Mouse (Mus musculus) mesoderm, embryonic 11.5 days (tissue): Measurements from ENCODE around the gene Fam234a.
A peak's percentile ranks its signal among the peaks of the same experiment; 100 is the strongest.
"Not testable (repeated sequence)": the region's sequence is repeated elsewhere in the genome, so short reads cannot be mapped to it uniquely, and the experiment has no call there.

Experiments used
- DNase-seq: peaks from one replicate; pipeline ENCODE4 v3.0.0-alpha.2; 2012; ENCODE audit warnings: low read depth, low spot score

The Fam234a gene

GRCm38 (mm10) chr17:26244101-26244841 lies at the start of gene Fam234a:
Gene Fam234a, minus strand, starts transcription at chr17:26244242.
- DNase-seq: peak; percentile 97

GRCm38 (mm10) chr17:26289475-26289874 lies 45.4 kb upstream of the Fam234a start:
- DNase-seq: no peak

- DNase-seq: no peak
Measured at GRCm38 (mm10) chr17:26286199-26286955, 42.3 kb upstream of the Fam234a start.

GRCm38 (mm10) chr17:26276711-26277110 lies 32.7 kb upstream of the Fam234a start:
- DNase-seq: peak; percentile 41

- DNase-seq: no peak
Measured at GRCm38 (mm10) chr17:26275933-26276332, 31.9 kb upstream of the Fam234a start.

GRCm38 (mm10) chr17:26272586-26272985 lies 28.5 kb upstream of the Fam234a start:
- no peak for DNase-seq

- DNase-seq: not testable (repeated sequence)
Measured at GRCm38 (mm10) chr17:26269577-26269976, 25.5 kb upstream of the Fam234a start.

GRCm38 (mm10) chr17:26268851-26269250 lies 24.8 kb upstream of the Fam234a start:
- DNase-seq: no peak

GRCm38 (mm10) chr17:26262384-26262783 lies 18.3 kb upstream of the Fam234a start:
- no peak for DNase-seq

GRCm38 (mm10) chr17:26261826-26262225 lies 17.8 kb upstream of the Fam234a start:
- no peak for DNase-seq

- no peak for DNase-seq
Measured at GRCm38 (mm10) chr17:26255313-26255712, 11.3 kb upstream of the Fam234a start.

GRCm38 (mm10) chr17:26253399-26253798 lies 9.4 kb upstream of the Fam234a start:
- DNase-seq: no peak

GRCm38 (mm10) chr17:26252539-26253251 lies 8.7 kb upstream of the Fam234a start, which contains the start of gene Luc7l:
Gene Luc7l, plus strand, starts transcription at chr17:26252896.
- peak; percentile 93 for DNase-seq

- no peak for DNase-seq
Measured at GRCm38 (mm10) chr17:26251886-26252538, 8.0 kb upstream of the Fam234a start.

- no peak for DNase-seq
Measured at GRCm38 (mm10) chr17:26243471-26244100, 456 bp downstream of the Fam234a start.

- no peak for DNase-seq
Measured at GRCm38 (mm10) chr17:26240990-26241389, 3.1 kb downstream of the Fam234a start.

GRCm38 (mm10) chr17:26240120-26240790 lies 3.8 kb downstream of the Fam234a start:
- DNase-seq: no peak

GRCm38 (mm10) chr17:26239551-26239950 lies 4.5 kb downstream of the Fam234a start:
- DNase-seq: no peak

- no peak for DNase-seq
Measured at GRCm38 (mm10) chr17:26237667-26238066, 6.4 kb downstream of the Fam234a start.

- no peak for DNase-seq
Measured at GRCm38 (mm10) chr17:26235077-26235815, 8.8 kb downstream of the Fam234a start.
